Mouse (Mus musculus): ENCODE data around the gene Zfand6. TPM values are rescaled to one million over a fixed set of nuclear protein-coding genes. Genes with fewer than 3 reads are reported as not detected.

Gene Zfand6
- polyA plus RNA-seq, 1 experiment from 2014 or later, result 162 TPM

GRCm38 (mm10) chr7:84579769-84580168 lies 110.0 kb downstream of the Zfand6 start:
- no peaks in the 10 kb centered on the region for H3K4me1 ChIP-seq
- no peaks in the 10 kb centered on the region for H3K36me3 ChIP-seq (replicated peaks)
- DNase-seq (ENCODE audit: low spot score), result no peak
- 83% methylated on average over 1 of the region's 1 CpGs for WGBS
- H3K9me3 ChIP-seq, result no peaks in the 10 kb centered on the region
- no peak overlapping the region for H3K4me3 ChIP-seq
- H3K27ac ChIP-seq (replicated peaks), result no peak overlapping the region
- H3K27me3 ChIP-seq (replicated peaks; ENCODE audit: low read depth, poor library complexity, severe bottlenecking), result no peaks in the 10 kb centered on the region

DNA sequence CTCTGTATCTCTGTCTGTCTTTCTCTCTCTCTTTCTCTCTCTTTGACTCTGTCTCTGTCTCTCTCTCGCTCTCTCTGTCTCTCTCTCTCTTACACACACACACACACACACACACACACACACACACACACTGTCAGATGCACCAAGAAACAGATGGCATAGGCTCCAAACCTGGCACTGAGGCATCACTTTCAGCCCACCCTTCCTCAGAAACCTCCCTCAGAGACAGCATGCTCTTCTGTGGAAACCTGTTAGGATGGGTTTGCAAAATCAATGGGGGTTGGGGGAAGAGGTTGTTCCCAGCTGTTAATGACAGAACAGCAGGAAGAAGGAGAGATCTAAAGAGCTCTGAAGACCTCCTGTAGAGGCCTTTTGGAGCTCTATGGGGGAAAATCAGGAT lies 110.9 kb downstream of the Zfand6 start:
- no peak overlapping the region for H3K27ac ChIP-seq (replicated peaks)
- no peak for DNase-seq (ENCODE audit: low spot score)
- H3K4me1 ChIP-seq, result no peaks in the 10 kb centered on the region
- WGBS, result 73% methylated on average over 1 of the region's 1 CpGs
- no peak overlapping the region for H3K4me3 ChIP-seq
- no peaks in the 10 kb centered on the region for H3K9me3 ChIP-seq
- H3K27me3 ChIP-seq (replicated peaks; ENCODE audit: low read depth, poor library complexity, severe bottlenecking), result no peaks in the 10 kb centered on the region
- H3K36me3 ChIP-seq (replicated peaks), result no peaks in the 10 kb centered on the region

GRCm38 (mm10) chr7:84577034-84577433 lies 112.7 kb downstream of the Zfand6 start:
- no peaks in the 10 kb centered on the region for H3K9me3 ChIP-seq
- H3K36me3 ChIP-seq (replicated peaks), result no peaks in the 10 kb centered on the region
- no peak for DNase-seq (ENCODE audit: low spot score)
- no peak overlapping the region for H3K27ac ChIP-seq (replicated peaks)
- 86% methylated on average over 2 of the region's 2 CpGs for WGBS
- H3K4me3 ChIP-seq, result no peak overlapping the region
- H3K4me1 ChIP-seq, result no peaks in the 10 kb centered on the region
- H3K27me3 ChIP-seq (replicated peaks; ENCODE audit: low read depth, poor library complexity, severe bottlenecking), result no peaks in the 10 kb centered on the region

- H3K4me1 ChIP-seq, result no peaks in the 10 kb centered on the region
- no peaks in the 10 kb centered on the region for H3K36me3 ChIP-seq (replicated peaks)
- 74% methylated on average over 6 of the region's 6 CpGs for WGBS
- no peak overlapping the region for H3K27ac ChIP-seq (replicated peaks)
- no peak overlapping the region for H3K4me3 ChIP-seq
- no peaks in the 10 kb centered on the region for H3K27me3 ChIP-seq (replicated peaks; ENCODE audit: low read depth, poor library complexity, severe bottlenecking)
- H3K9me3 ChIP-seq, result no peaks in the 10 kb centered on the region
- no peak for DNase-seq (ENCODE audit: low spot score)
Measured at GRCm38 (mm10) chr7:84566200-84566599, 123.6 kb downstream of the Zfand6 start.

DNA sequence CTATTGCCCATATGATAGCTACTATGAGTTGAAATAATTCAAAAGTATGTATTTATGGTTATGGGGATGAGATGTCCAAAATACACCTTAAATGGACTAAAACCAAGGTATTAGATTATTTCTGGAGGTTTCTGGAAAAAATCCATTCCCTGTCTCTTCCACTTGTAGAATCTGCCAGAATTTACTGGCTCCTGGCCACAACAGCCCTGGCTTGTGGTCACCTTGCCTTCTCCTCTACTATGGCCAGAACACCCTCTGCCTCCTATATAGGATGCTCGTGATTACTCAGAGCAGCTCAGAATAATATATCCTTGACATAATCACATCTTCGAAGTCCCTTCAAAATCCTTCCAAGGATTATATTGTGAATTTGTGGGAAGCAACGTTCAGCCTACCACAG lies 125.5 kb downstream of the Zfand6 start:
- Histone ChIP-seq H3K27me3 (replicated peaks; ENCODE audit: low read depth, poor library complexity, severe bottlenecking) (no peaks in the 10 kb centered on the region), H3K4me1 (no peaks in the 10 kb centered on the region), H3K27ac (replicated peaks) (no peak overlapping the region), H3K9me3 (no peaks in the 10 kb centered on the region), H3K36me3 (replicated peaks) (no peaks in the 10 kb centered on the region), H3K4me3 (no peak overlapping the region)
- 84% methylated on average over 3 of the region's 3 CpGs for WGBS
- DNase-seq (ENCODE audit: low spot score), result no peak

Other genes starting within 250 kb of the Zfand6 start
- 0.02 TPM in 1 of 2 replicates, not detected in the other for gene Gm2115, start 161.0 kb downstream of the Zfand6 start, polyA plus RNA-seq (2016; fragmentation: Nextera tagmentation; extraction: Ambion mirVana)
- gene Fah, start 83.2 kb downstream of the Zfand6 start, polyA plus RNA-seq (2016; fragmentation: Nextera tagmentation; extraction: Ambion mirVana), result 1.8 and 2.3 TPM in 2 replicates
- gene Olfr291, start 163.6 kb upstream of the Zfand6 start, polyA plus RNA-seq (2016; fragmentation: Nextera tagmentation; extraction: Ambion mirVana), result not detected in 2 replicates

Data from embryonic facial prominence, embryonic 10.5 days (tissue).